Comparison of ENCODE assay signal across 13 mouse cellular contexts in the genomic region with DNA sequence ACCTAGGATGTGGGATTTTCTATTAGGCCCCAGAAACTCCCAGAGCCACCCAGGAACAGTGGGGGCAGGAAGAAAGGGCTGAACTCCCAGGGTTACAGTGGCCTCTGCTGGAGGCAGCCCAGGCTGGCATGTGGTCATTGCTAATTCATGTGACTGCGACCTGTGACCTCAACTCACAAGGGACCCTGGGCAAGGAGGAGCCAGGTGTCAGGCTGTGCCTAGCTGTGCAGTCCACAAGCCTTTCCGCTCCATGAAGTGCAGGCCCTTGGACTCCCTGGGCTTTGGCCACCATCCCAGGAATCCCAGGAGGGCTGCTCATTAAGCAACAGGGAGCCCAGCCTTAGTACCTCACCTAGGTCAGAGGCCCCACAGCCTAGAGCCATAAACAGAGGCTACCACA. TPM values are rescaled to one million over a fixed set of nuclear protein-coding genes. Genes with fewer than 3 reads are reported as not detected.
DNase-seq lines count a peak whose midpoint lies in the region; ATAC-seq and TF ChIP-seq lines count a peak whose summit lies in the region.
"Had no signal": no experiment of that assay in that cellular context is flagged by ENCODE, and none has a peak within 500 bp of the region (broad histone marks: within the 10 kb centered on the region; RNA-seq: fewer than 3 reads in every experiment).

No protein-coding gene starts in this region.

- ATAC-seq in hindbrain, postnatal 0 days, result no peak
- no peak for ATAC-seq in hindbrain, embryonic 11.5 days (ENCODE audit: low FRiP score)
- ATAC-seq in intestine, postnatal 0 days, result peak; percentile 42
- no peak for ATAC-seq in lung, embryonic 14.5 days (ENCODE audit: insufficient read depth)
- no peak for ATAC-seq in forebrain, embryonic 14.5 days
- ATAC-seq: forebrain, embryonic 13.5 days; hindbrain, embryonic 16.5 days had no signal

- H3K9me3 ChIP-seq in hindbrain, postnatal 0 days (ENCODE audit: low read length), result no peaks in the 10 kb centered on the region
- no peaks in the 10 kb centered on the region for H3K9me3 ChIP-seq in hindbrain, embryonic 11.5 days (ENCODE audit: control insufficient read depth, low read length)
- no peaks in the 10 kb centered on the region for H3K9me3 ChIP-seq in intestine, postnatal 0 days (ENCODE audit: control insufficient read depth)
- H3K9me3 ChIP-seq in lung, embryonic 14.5 days (ENCODE audit: low read depth, low read length), result no peaks in the 10 kb centered on the region
- H3K9me3 ChIP-seq in forebrain, embryonic 14.5 days (replicated peaks; ENCODE audit: control insufficient read depth, low read length), result no peaks in the 10 kb centered on the region
- H3K9me3 ChIP-seq: forebrain, embryonic 13.5 days had no signal

- H3K4me1 ChIP-seq in hindbrain, postnatal 0 days (ENCODE audit: insufficient read depth, low read length), result peaks cover 24% of the 10 kb centered on the region
- H3K4me1 ChIP-seq in hindbrain, embryonic 11.5 days (replicated peaks; ENCODE audit: control insufficient read depth, insufficient read depth, low read length), result peaks cover 4% of the 10 kb centered on the region; the same call in 1 of the 2 replicates
- H3K4me1 ChIP-seq in intestine, postnatal 0 days (replicated peaks; ENCODE audit: control insufficient read depth, insufficient read depth, low read length), result no peaks in the 10 kb centered on the region; the same call in 1 of the 2 replicates
- peaks cover 7% of the 10 kb centered on the region; the same call in 1 of the 2 replicates for H3K4me1 ChIP-seq in lung, embryonic 14.5 days (ENCODE audit: insufficient read depth)
- no peaks in the 10 kb centered on the region for H3K4me1 ChIP-seq in forebrain, embryonic 14.5 days (ENCODE audit: control insufficient read depth, insufficient read depth, low read length)

- H3K4me3 ChIP-seq in hindbrain, postnatal 0 days (ENCODE audit: low read length), result no peak overlapping the region
- no peak overlapping the region for H3K4me3 ChIP-seq in hindbrain, embryonic 11.5 days (ENCODE audit: low read depth, low read length)
- H3K4me3 ChIP-seq in intestine, postnatal 0 days (ENCODE audit: low read depth, low read length), result no peak overlapping the region
- H3K4me3 ChIP-seq in lung, embryonic 14.5 days (ENCODE audit: low read depth, low read length), result no peak overlapping the region
- no peak overlapping the region for H3K4me3 ChIP-seq in forebrain, embryonic 14.5 days (ENCODE audit: low read depth, low read length)
- H3K4me3 ChIP-seq: forebrain, embryonic 13.5 days had no signal

- DNase-seq in hindbrain, postnatal 0 days (ENCODE audit: low spot score), result no peak
- DNase-seq in hindbrain, embryonic 11.5 days (ENCODE audit: low spot score), result no peak
- peak; percentile 68 for DNase-seq in Muller cell, postnatal 12 days (ENCODE audit: inconsistent ontology term)
- no peak for DNase-seq in lung, embryonic 14.5 days
- DNase-seq in right cerebral cortex, adult 2 months (ENCODE audit: low spot score in 2 of 2), result no peak
- DNase-seq in forebrain, embryonic 14.5 days (ENCODE audit: low spot score), result no peak
- no peak for DNase-seq in layer of hippocampus, postnatal 14 days (ENCODE audit: low spot score in 2 of 2)
- DNase-seq: cerebellum, adult 8-10 months; right cerebral cortex, postnatal 25 days had no signal

- no peak overlapping the region for H3K27ac ChIP-seq in hindbrain, postnatal 0 days
- no peak overlapping the region for H3K27ac ChIP-seq in hindbrain, embryonic 11.5 days (ENCODE audit: low read depth, low read length)
- H3K27ac ChIP-seq in intestine, postnatal 0 days (ENCODE audit: low read depth, low read length), result 0 out of 2 replicates have a peak overlapping the region, but pooled peaks have one; percentile 10
- H3K27ac ChIP-seq in lung, embryonic 14.5 days (ENCODE audit: low read depth), result no peak overlapping the region
- no peak overlapping the region for H3K27ac ChIP-seq in forebrain, embryonic 14.5 days (ENCODE audit: low read depth, low read length)
- H3K27ac ChIP-seq: forebrain, embryonic 13.5 days had no signal

- no peaks in the 10 kb centered on the region for H3K36me3 ChIP-seq in hindbrain, postnatal 0 days (ENCODE audit: insufficient read depth, low read length)
- H3K36me3 ChIP-seq in hindbrain, embryonic 11.5 days (ENCODE audit: control insufficient read depth, insufficient read depth, low read length), result no peaks in the 10 kb centered on the region
- no peaks in the 10 kb centered on the region for H3K36me3 ChIP-seq in intestine, postnatal 0 days (ENCODE audit: control insufficient read depth, insufficient read depth)
- H3K36me3 ChIP-seq in lung, embryonic 14.5 days (ENCODE audit: insufficient read depth), result no peaks in the 10 kb centered on the region
- H3K36me3 ChIP-seq in forebrain, embryonic 14.5 days (ENCODE audit: control insufficient read depth, insufficient read depth, low read length), result no peaks in the 10 kb centered on the region

- no peak overlapping the region for H3K9ac ChIP-seq in hindbrain, postnatal 0 days (replicated peaks; ENCODE audit: low read length)
- H3K9ac ChIP-seq in hindbrain, embryonic 11.5 days (ENCODE audit: low read depth, low read length), result no peak overlapping the region
- no peak overlapping the region for H3K9ac ChIP-seq in intestine, postnatal 0 days (ENCODE audit: low read depth, low read length)
- no peak overlapping the region for H3K9ac ChIP-seq in lung, embryonic 14.5 days
- H3K9ac ChIP-seq in forebrain, embryonic 14.5 days (ENCODE audit: low read length), result no peak overlapping the region
- H3K9ac ChIP-seq: forebrain, embryonic 13.5 days had no signal

- 73% methylated on average over 2 of the region's 2 CpGs for whole genome bisulfite sequencing in hindbrain, postnatal 0 days
- 67% methylated on average over 2 of the region's 2 CpGs for WGBS in hindbrain, embryonic 11.5 days
- 61% methylated on average over 2 of the region's 2 CpGs for WGBS in intestine, postnatal 0 days
- WGBS in lung, embryonic 14.5 days, result 73% methylated on average over 2 of the region's 2 CpGs
- WGBS in forebrain, embryonic 14.5 days, result 89% methylated on average over 2 of the region's 2 CpGs

- no peaks in the 10 kb centered on the region for H3K27me3 ChIP-seq in hindbrain, postnatal 0 days (ENCODE audit: insufficient read depth, low read length)
- no peaks in the 10 kb centered on the region for H3K27me3 ChIP-seq in hindbrain, embryonic 11.5 days (ENCODE audit: control insufficient read depth, insufficient read depth, low read length)
- no peaks in the 10 kb centered on the region for H3K27me3 ChIP-seq in intestine, postnatal 0 days (replicated peaks; ENCODE audit: control insufficient read depth, insufficient read depth, low read length)
- H3K27me3 ChIP-seq in lung, embryonic 14.5 days (ENCODE audit: insufficient read depth, low read length), result no peaks in the 10 kb centered on the region
- H3K27me3 ChIP-seq in forebrain, embryonic 14.5 days (replicated peaks; ENCODE audit: control insufficient read depth, insufficient read depth, low read length), result no peaks in the 10 kb centered on the region
- H3K27me3 ChIP-seq: forebrain, embryonic 13.5 days had no signal

- H3K4me2 ChIP-seq in hindbrain, postnatal 0 days (ENCODE audit: low read depth, low read length), result no peak overlapping the region
- H3K4me2 ChIP-seq in hindbrain, embryonic 11.5 days (replicated peaks; ENCODE audit: low read depth, low read length), result no peak overlapping the region
- no peak overlapping the region for H3K4me2 ChIP-seq in intestine, postnatal 0 days (replicated peaks; ENCODE audit: low read depth)
- no peak overlapping the region for H3K4me2 ChIP-seq in lung, embryonic 14.5 days
- no peak overlapping the region for H3K4me2 ChIP-seq in forebrain, embryonic 14.5 days (ENCODE audit: low read length)
- H3K4me2 ChIP-seq: forebrain, embryonic 13.5 days had no signal

- TF ChIP-seq CTCF in hindbrain, postnatal 0 days (IDR thresholded peaks at IDR 0.05; ENCODE audit: low read depth), result peak; percentile 50
- TF ChIP-seq CTCF in intestine, postnatal 0 days (IDR thresholded peaks at IDR 0.05; ENCODE audit: low read depth), result peak; percentile 75
- peak; percentile 43 for TF ChIP-seq CTCF in lung, embryonic 14.5 days (IDR thresholded peaks at IDR 0.05; ENCODE audit: low read depth)

RNA-seq across cellular contexts. Expression of a gene that starts 38.4 kb away (rescaled TPM):
- 47.5 and 57.7 TPM in 2 replicates for total RNA-seq in hindbrain, postnatal 0 days (2014; rRNA removed)
- polyA plus RNA-seq in hindbrain, postnatal 0 days (2015; fragmentation: Nextera tagmentation; extraction: Ambion mirVana), result 18.2 and 20.0 TPM in 2 replicates
- 40.4 and 48.3 TPM in 2 replicates for polyA plus RNA-seq in hindbrain, embryonic 11.5 days (2014; fragmentation: Nextera tagmentation; extraction: Ambion mirVana)
- polyA plus RNA-seq in intestine, postnatal 0 days (2015; fragmentation: Nextera tagmentation; extraction: Ambion mirVana), result 34.9 and 35.2 TPM in 2 replicates
- polyA plus RNA-seq in lung, embryonic 14.5 days (2014; fragmentation: Nextera tagmentation; extraction: Ambion mirVana), result 204 and 217 TPM in 2 replicates
- polyA plus RNA-seq in forebrain, embryonic 14.5 days (2014; fragmentation: Nextera tagmentation; extraction: Ambion mirVana), result 21.3 and 24.1 TPM in 2 replicates
- total RNA-seq in layer of hippocampus, postnatal 14 days (2021), result 1 to 10 TPM; 7.3 to 9.8 TPM
- total RNA-seq: megakaryocyte-erythroid progenitor cell, adult 5-6 weeks had no signal
